Mouse (Mus musculus): ENCODE measurements around the gene Tm4sf19.

Gene Tm4sf19

DNA sequence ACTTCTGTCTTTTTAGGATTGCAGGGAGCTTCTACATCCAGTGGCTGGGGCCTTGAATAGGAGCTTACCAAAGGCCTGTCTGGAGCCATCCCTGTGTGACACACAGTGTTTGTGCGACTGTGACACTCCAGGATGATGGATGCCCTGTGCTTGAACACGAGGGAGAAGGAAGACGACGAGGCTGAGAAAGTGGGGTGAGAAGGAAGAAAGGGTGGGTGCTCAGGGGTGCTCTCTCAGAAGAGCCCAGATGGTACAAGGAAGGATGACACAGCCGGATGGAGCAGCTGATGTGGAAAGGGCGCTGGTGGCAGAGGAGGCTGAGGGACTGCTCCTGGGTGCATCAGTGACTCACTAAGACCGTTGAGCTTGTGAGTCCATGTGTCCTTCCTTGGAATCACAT, at the start of gene Tm4sf19:
Gene Tm4sf19, plus strand, starts transcription at position 240 of the 400 bp plus-strand sequence.
- DNase-seq (ENCODE audit: extremely low spot score, low spot score), result no peak

GRCm38 (mm10) chr16:32350776-32351175, 49.5 kb upstream of the Tm4sf19 start:
- DNase-seq (ENCODE audit: extremely low spot score, low spot score), result no peak

DNA sequence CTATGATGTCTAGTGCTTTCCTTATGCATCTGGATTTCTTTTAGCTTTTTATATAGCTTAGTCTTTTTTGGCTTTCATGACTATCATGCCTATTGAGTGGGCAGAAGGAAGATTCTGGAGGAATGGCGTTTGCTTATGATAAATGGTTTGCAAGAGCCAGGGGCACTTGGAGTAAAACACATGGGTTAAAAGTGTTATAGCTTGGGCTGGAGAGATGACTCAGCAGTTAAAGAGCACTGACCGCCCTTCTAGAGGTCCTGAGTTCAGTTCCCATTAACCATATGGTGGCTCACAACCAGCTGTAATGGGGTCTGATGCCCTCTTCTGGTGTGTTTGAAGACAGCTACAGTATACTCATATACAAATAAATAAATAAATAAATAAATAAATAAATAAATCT, 36.8 kb upstream of the Tm4sf19 start:
- DNase-seq (ENCODE audit: extremely low spot score, low spot score), result no peak

- no peak for DNase-seq (ENCODE audit: extremely low spot score, low spot score)
These were observed 29.0 kb upstream of the Tm4sf19 start for GRCm38 (mm10) chr16:32371351-32371750.

- DNase-seq (ENCODE audit: extremely low spot score, low spot score), result no peak
These were observed 20.7 kb upstream of the Tm4sf19 start for GRCm38 (mm10) chr16:32379575-32379974.

GRCm38 (mm10) chr16:32382901-32383300, 17.4 kb upstream of the Tm4sf19 start:
- no peak for DNase-seq (ENCODE audit: extremely low spot score, low spot score)

DNA sequence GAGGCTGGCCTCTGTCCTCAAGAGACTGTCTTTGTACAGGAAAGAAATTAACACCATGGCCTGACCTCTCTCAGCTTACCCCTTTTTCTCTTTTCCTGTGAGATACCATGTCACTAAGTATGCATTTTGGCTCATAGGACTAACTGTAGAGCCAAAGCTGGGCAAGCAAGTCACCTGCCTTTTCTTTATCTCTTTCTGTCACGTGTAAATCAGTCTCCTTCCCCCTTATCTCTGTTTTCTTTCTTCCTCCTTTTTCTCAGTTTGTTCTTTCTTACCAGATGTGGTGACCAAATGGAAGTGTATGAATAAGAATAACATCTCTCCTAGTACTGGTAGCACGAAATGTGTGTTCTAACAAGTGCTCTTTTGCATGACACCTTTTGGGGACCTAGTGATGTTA, 15.4 kb upstream of the Tm4sf19 start:
- DNase-seq (ENCODE audit: extremely low spot score, low spot score), result no peak

DNA sequence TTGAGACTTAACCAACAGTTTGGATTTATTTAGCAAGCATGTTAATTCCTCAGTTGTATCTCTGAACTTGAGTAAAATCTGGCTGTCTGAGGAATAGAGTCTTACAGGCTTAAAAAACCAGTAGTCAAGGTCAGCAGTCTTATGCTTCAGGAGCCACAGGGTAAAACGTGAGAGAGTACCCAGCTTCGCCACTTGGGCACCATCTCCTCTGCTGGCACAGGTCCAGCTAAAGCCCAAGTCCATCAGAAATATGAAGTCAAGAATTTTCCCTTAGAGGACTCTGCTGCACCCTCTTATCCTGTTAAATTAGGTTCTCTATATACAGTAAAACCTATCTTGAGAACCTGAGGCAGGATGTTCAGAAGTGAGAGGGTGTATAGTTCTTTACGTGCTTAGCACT, 13.5 kb upstream of the Tm4sf19 start:
- DNase-seq (ENCODE audit: extremely low spot score, low spot score), result no peak

DNA sequence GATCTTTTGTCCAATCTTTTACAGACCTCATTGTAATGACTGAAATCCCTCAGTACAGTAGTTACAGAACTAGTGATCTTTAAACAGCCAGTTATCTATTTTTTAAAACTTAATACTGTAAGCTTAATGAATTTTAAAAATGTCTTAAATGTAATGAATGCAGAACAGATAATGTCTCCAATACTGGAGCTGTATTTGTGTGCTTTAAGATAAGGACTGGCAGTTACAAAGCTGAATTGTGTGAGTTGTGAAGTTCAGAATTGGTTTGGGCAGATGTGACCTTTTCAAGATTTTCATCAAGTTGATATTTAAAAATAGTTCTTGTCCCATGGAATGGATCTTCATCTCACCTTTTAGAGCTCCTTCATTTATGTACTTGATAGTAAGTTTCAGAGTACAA, 11.3 kb upstream of the Tm4sf19 start:
- DNase-seq (ENCODE audit: extremely low spot score, low spot score), result no peak

DNA sequence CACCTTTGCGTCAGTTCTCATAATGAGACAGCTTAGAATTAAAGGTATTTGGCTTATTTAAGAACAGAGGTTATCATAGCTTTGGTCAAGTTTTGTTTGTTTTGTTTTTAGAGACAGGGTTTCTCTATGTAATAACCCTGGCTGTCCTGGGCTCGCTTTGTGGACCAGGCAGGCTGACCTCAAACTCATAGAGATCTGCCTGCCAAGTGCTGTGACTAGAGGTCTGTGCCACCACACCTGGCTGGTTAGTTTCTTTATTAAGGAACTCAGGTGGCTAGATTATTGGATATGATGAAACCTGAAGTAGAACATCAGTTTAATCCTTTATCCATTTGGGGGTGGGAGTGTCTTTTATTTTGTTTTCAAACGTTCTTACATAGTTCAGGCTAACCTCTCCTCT, 10.5 kb upstream of the Tm4sf19 start:
- DNase-seq (ENCODE audit: extremely low spot score, low spot score), result no peak

GRCm38 (mm10) chr16:32390882-32391281, 9.4 kb upstream of the Tm4sf19 start:
- no peak for DNase-seq (ENCODE audit: extremely low spot score, low spot score)

DNA sequence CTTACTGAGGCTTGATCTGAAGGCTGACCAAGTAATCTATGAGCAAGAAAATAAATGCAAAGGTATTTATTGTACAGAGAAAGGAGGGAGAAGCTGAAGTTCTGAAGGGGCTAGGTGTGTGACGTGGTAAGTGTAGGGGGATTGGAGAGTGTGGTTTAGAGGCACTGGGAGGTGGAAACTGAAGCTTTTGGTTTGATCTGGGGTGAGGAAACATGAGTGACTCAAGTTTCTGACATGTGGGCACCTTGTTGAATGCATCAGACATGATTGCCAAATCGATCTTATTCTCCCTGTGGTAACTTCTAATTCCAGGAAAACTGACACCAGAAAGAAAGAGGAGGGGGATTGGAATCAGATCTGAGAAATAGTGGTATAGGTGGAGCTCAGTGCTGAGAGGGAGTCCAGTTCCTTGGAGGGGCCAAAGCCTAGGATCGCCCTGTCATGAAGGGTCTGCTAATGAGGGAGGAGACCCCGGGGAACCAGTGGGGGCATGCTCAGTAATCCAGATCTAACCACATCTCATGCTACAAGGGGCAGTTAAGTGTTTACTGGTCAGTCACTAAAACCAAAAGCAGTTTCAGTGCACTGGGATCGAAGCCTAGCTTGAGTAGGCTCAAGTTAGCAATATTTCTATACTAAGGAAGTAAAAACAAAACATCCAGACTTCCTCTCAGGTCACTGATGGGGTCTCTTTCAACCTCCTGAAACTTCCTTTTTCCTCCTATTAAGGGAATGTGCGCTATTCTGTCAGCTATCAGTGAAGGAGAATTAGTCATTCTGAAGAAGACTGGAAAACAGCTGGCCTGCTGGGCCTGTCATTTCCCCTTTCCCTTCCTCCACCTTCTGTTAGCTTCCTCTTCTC, 4.4 kb upstream of the Tm4sf19 start:
- DNase-seq (ENCODE audit: extremely low spot score, low spot score), result no peak

DNA sequence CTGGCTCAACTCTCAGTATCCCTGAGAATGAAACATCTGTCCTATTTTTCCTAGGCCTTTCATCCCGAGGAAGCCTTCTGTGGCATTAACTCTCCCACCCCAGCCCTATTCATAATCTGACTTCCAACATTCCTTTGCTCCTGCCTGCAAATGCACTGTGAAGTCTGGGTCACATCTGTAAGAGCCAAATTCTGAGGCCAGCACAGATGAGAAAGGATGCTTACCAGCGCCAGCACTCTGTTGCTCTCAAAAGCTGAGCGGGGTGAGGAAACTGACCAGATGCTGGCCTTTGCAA, 3.8 kb upstream of the Tm4sf19 start:
- DNase-seq (ENCODE audit: extremely low spot score, low spot score), result no peak

DNA sequence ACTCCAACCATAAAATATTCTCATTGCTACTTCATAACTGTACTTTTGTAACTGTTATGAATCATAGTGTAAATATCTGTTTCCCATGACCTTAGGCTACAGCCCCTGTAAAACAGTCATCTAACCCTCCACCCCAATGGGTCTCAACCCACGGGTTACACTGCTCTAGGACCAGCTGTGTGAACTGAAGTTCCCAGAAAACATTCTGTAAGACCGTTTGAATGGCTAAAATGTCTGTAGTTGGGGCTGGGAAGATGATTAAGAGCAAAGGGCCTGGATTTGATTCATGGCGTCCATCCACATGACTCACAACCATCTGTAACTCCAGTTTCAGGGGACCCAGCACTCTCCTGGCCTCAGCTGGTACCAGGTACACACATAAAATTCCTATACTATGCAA, 2.1 kb upstream of the Tm4sf19 start:
- no peak for DNase-seq (ENCODE audit: extremely low spot score, low spot score)

GRCm38 (mm10) chr16:32401335-32401965, 1.1 kb downstream of the Tm4sf19 start:
- DNase-seq (ENCODE audit: extremely low spot score, low spot score), result no peak

DNA sequence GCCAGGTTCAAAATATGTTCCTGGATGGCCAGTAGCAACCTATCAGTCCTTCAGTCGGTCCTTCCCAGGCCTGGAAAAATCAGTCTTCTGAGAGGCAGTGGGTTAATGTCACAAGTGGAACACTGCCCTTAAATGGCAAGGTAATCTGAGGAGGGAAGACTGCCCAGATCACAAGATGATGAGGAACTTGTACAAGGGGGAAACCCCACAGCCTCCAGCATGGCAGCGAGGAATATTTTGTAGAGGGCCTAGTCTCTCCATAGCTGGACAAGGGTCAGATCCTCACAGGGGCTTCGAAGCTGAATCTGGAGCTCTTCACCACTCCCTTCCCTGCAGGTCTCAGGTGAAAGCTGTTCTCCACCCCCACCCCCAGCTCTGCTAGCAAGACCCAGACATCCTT, 2.5 kb downstream of the Tm4sf19 start:
- no peak for DNase-seq (ENCODE audit: extremely low spot score, low spot score)

GRCm38 (mm10) chr16:32405716-32406115, 5.4 kb downstream of the Tm4sf19 start:
- no peak for DNase-seq (ENCODE audit: extremely low spot score, low spot score)

- DNase-seq (ENCODE audit: extremely low spot score, low spot score), result no peak
These were observed 6.4 kb downstream of the Tm4sf19 start for GRCm38 (mm10) chr16:32406671-32407070.

DNA sequence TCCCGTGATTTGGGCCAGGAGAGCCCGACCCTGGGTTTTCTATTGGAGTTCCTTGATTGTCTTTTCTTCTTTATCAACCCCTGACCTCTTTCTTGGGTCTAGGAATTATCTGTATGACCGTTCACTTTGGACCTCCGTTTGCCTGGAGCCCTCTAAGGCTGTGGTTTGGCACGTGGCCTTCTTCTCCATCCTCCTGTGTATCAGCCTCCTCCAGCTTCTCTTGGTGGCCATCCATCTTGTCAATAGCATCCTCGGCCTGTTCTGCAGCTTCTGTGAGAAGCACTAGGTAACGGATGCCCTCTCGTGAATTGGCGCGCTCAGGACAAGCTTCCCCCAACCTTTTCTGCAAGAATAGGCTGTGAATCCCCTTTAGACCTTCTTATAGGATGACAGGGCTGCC, 7.4 kb downstream of the Tm4sf19 start:
- no peak for DNase-seq (ENCODE audit: extremely low spot score, low spot score)

- no peak for DNase-seq (ENCODE audit: extremely low spot score, low spot score)
These were observed 17.2 kb downstream of the Tm4sf19 start for GRCm38 (mm10) chr16:32417457-32417856.

DNA sequence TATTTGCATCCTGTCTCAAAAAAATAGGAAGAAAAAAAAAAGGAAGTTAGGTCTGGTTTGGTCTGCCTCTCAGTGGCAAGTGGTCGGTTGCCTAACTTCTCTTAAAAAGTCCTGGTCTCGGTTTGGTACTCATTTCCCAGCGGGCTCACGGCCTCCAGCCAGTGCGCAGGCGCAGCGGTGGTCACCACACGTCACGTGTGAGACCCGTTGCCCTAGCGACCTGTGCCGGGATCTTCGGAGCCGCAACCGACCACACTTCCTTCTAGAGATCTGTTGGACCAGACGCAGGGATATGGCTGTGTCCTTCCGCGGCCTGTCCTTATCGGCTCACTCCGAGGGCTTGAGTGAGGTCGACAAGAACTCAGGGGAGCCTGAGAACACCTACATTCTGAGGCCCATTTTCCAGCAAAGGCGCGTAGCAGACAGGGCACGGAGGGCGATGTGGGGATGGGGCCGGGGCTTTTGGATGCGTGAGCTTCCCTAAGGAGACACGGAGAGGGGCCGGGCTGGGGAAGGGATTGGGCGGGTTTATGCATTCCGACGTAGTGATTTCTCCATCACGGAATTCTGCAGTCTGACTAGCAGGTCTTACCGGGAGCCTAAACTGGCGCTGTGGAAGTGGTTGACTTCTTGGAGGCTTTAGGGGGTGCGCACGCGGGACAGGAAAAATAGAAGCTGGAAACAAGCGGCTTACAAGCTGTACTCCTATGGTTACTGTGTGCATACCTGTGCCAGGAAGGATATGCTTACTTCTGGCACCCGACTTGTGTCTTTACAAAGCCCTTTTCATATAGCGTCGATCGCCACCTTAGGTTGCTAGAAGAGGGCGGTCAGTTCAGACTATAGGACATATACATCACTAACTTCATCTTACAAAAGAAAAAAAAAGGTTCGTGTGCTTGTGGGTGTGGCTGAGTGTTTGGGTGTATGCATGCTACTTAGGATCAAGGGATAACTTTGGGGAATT, 19.5 kb downstream of the Tm4sf19 start, which contains the start of gene Tctex1d2:
Gene Tctex1d2, plus strand, starts transcription at position 186 of the 967 bp plus-strand sequence.
- peak; percentile 94 for DNase-seq (ENCODE audit: extremely low spot score, low spot score)

- DNase-seq (ENCODE audit: extremely low spot score, low spot score), result no peak
These were observed 27.2 kb downstream of the Tm4sf19 start for GRCm38 (mm10) chr16:32427506-32427905.
